Mouse (Mus musculus) MEL (cell line): Measurements from ENCODE around the gene Rasip1.

Source experiments
- CTCF ChIP-seq, 3 experiments: IDR thresholded peaks in 2 of 3; conservative IDR thresholded peaks in 1 of 3; 2 replicates each; pipeline ENCODE4 v1.5.1; 2011 to 2012; ENCODE audit warnings: low read length in 3 of 3, low read depth in 2 of 3, mild to moderate bottlenecking in 2 of 3, improper control_type of control experiment in 1 of 3, inconsistent platforms in 1 of 3, mixed read lengths in 1 of 3, moderate library complexity in 1 of 3; ENCODE audit not compliant: control insufficient read depth in 1 of 3, insufficient read depth in 1 of 3, poor library complexity in 1 of 3, severe bottlenecking in 1 of 3
- EP300 ChIP-seq, 2 experiments: IDR thresholded peaks; 2 replicates each; pipeline ENCODE4 v1.6.1; 2011; ENCODE audit warnings: improper control_type of control experiment in 2 of 2, low read length in 2 of 2, low read depth in 1 of 2, mild to moderate bottlenecking in 1 of 2
- POLR2AphosphoS5 ChIP-seq: IDR thresholded peaks from 2 replicates; pipeline ENCODE4 v1.6.1; 2012; ENCODE audit warnings: low read depth, borderline replicate concordance, mild to moderate bottlenecking, inconsistent platforms, low read length, moderate library complexity, mixed read lengths

- TF ChIP-seq EP300 (IDR thresholded peaks at IDR 0.05; ENCODE audit: low read depth in 1 of 2, low read length in 2 of 2) (no peak), CTCF (IDR thresholded peaks at IDR 0.05 in 2 of 3, conservative IDR thresholded peaks at IDR 0.05 in 1 of 3; ENCODE audit: control insufficient read depth in 1 of 3, insufficient read depth in 1 of 3, low read depth in 2 of 3, low read length in 3 of 3, poor library complexity in 1 of 3, severe bottlenecking in 1 of 3) (no peak), POLR2AphosphoS5 (no peak)
Observed at GRCm38 (mm10) chr7:45627261-45627660, at the start of gene Rasip1.
